Mouse (Mus musculus): Measurements from ENCODE around the gene Ankrd24.

GRCm38 (mm10) chr10:81600096-81600495, 28.2 kb upstream of the Ankrd24 start:
- TF ChIP-seq CTCF (IDR thresholded peaks at IDR 0.05; ENCODE audit: extremely low read depth, insufficient read depth, insufficient read length, insufficient replicate concordance) (no peak), POLR2A (IDR thresholded peaks at IDR 0.05; ENCODE audit: low read depth, low read length) (no peak)

Measured in spleen, adult 2 months (tissue).